ENCODE assay signal across 25 mouse cellular contexts in genomic region chr6:35463450-35464395, GRCm38 (mm10).
A peak's percentile ranks its signal among the peaks of the same experiment; 100 is the strongest.
DNase-seq lines count a peak whose midpoint lies in the region; ATAC-seq and TF ChIP-seq lines count a peak whose summit lies in the region.
"Had no signal": no experiment of that assay in that cellular context is flagged by ENCODE, and none has a peak within 500 bp of the region (broad histone marks: within the 10 kb centered on the region; RNA-seq: fewer than 3 reads in every experiment).

No protein-coding gene starts in this region.

- no peak for TF ChIP-seq POLR2A in brain, embryonic 14.5 days (IDR thresholded peaks at IDR 0.05; ENCODE audit: borderline replicate concordance, extremely low read depth, insufficient read depth, insufficient read length, poor library complexity, severe bottlenecking)

- H3K9me3 ChIP-seq in forebrain, embryonic 13.5 days (replicated peaks), result no peaks in the 10 kb centered on the region
- no peaks in the 10 kb centered on the region for H3K9me3 ChIP-seq in forebrain, embryonic 10.5 days
- H3K9me3 ChIP-seq in midbrain, embryonic 15.5 days, result no peaks in the 10 kb centered on the region
- H3K9me3 ChIP-seq: embryonic facial prominence, embryonic 12.5 days; heart, embryonic 15.5 days; liver, embryonic 13.5 days had no signal

- no peak overlapping the region for H3K9ac ChIP-seq in forebrain, embryonic 13.5 days
- no peak overlapping the region for H3K9ac ChIP-seq in midbrain, embryonic 15.5 days
- H3K9ac ChIP-seq: embryonic facial prominence, embryonic 12.5 days; heart, embryonic 15.5 days; liver, embryonic 13.5 days had no signal

- no peak for TF ChIP-seq CTCF in brain, embryonic 14.5 days (IDR thresholded peaks at IDR 0.05; ENCODE audit: borderline replicate concordance, extremely low read depth, insufficient read depth, insufficient read length)

- no peak overlapping the region for H3K4me3 ChIP-seq in forebrain, embryonic 13.5 days
- H3K4me3 ChIP-seq in forebrain, embryonic 10.5 days, result no peak overlapping the region
- H3K4me3 ChIP-seq in midbrain, embryonic 15.5 days, result no peak overlapping the region
- H3K4me3 ChIP-seq: embryonic facial prominence, embryonic 12.5 days; gastrocnemius, adult 2 months; heart, embryonic 15.5 days; left cerebral cortex, adult 2 months; liver, embryonic 13.5 days had no signal

- H3K4me1 ChIP-seq in forebrain, embryonic 13.5 days, result no peaks in the 10 kb centered on the region
- no peaks in the 10 kb centered on the region for H3K4me1 ChIP-seq in forebrain, embryonic 10.5 days
- no peaks in the 10 kb centered on the region for H3K4me1 ChIP-seq in midbrain, embryonic 15.5 days
- H3K4me1 ChIP-seq: embryonic facial prominence, embryonic 12.5 days; heart, embryonic 15.5 days; liver, embryonic 13.5 days had no signal

- no peaks in the 10 kb centered on the region for H3K36me3 ChIP-seq in forebrain, embryonic 13.5 days (ENCODE audit: poor library complexity, severe bottlenecking)
- H3K36me3 ChIP-seq in forebrain, embryonic 10.5 days (replicated peaks), result no peaks in the 10 kb centered on the region
- H3K36me3 ChIP-seq in midbrain, embryonic 15.5 days (replicated peaks), result no peaks in the 10 kb centered on the region
- H3K36me3 ChIP-seq: embryonic facial prominence, embryonic 12.5 days; heart, embryonic 15.5 days; liver, embryonic 13.5 days had no signal

- peak; percentile 38; the same call in 1 of the 2 replicates for ATAC-seq in forebrain, embryonic 13.5 days
- ATAC-seq in midbrain, embryonic 15.5 days (replicated peaks), result peak; percentile 58; the same call in 1 of the 2 replicates
- ATAC-seq: hindbrain, embryonic 16.5 days; intestine, embryonic 16.5 days had no signal

- H3K27me3 ChIP-seq in forebrain, embryonic 13.5 days, result no peaks in the 10 kb centered on the region
- no peaks in the 10 kb centered on the region for H3K27me3 ChIP-seq in forebrain, embryonic 10.5 days (ENCODE audit: poor library complexity, severe bottlenecking)
- no peaks in the 10 kb centered on the region for H3K27me3 ChIP-seq in midbrain, embryonic 15.5 days (replicated peaks)
- H3K27me3 ChIP-seq: embryonic facial prominence, embryonic 12.5 days; heart, embryonic 15.5 days; liver, embryonic 13.5 days had no signal

- H3K4me2 ChIP-seq in forebrain, embryonic 13.5 days, result no peak overlapping the region
- H3K4me2 ChIP-seq in midbrain, embryonic 15.5 days, result no peak overlapping the region
- H3K4me2 ChIP-seq: embryonic facial prominence, embryonic 12.5 days; heart, embryonic 15.5 days; liver, embryonic 13.5 days had no signal

- H3K27ac ChIP-seq in forebrain, embryonic 13.5 days, result no peak overlapping the region
- H3K27ac ChIP-seq in forebrain, embryonic 10.5 days, result no peak overlapping the region
- H3K27ac ChIP-seq in midbrain, embryonic 15.5 days, result no peak overlapping the region
- H3K27ac ChIP-seq: embryonic facial prominence, embryonic 12.5 days; gastrocnemius, adult 2 months; heart, embryonic 15.5 days; left cerebral cortex, adult 2 months; liver, embryonic 13.5 days had no signal

- no peak for DNase-seq in forebrain, embryonic 10.5 days (ENCODE audit: extremely low spot score, low spot score)
- DNase-seq in layer of hippocampus, adult 11-12 months (ENCODE audit: low spot score), result peak; percentile 10
- DNase-seq in layer of hippocampus, postnatal 25 days (ENCODE audit: extremely low spot score in 1 of 2, low spot score in 1 of 2), result no peak
- peak; percentile 49 for DNase-seq in brain, embryonic 14.5 days (ENCODE audit: low read depth)
- DNase-seq in ovary, postnatal 14 days (ENCODE audit: low spot score), result no peak
- no peak for DNase-seq in left cerebral cortex, adult 18-20 months (ENCODE audit: low spot score in 2 of 2)
- DNase-seq: adrenal gland, postnatal 14 days; cerebellum, adult 11 months; cerebellum, postnatal 10 days; gastrocnemius, adult 2 months; heart, postnatal 36 days; kidney, adult 9 months; kidney, postnatal 25 days; liver, embryonic 13.5 days; lung, adult 2 months; lung, postnatal 14 days; right cerebral cortex, postnatal 25 days; thymus, postnatal 25 days had no signal

- WGBS in forebrain, embryonic 13.5 days, result 80% methylated on average over 5 of the region's 5 CpGs
- WGBS in forebrain, embryonic 10.5 days, result 84% methylated on average over 5 of the region's 5 CpGs
- 53% methylated on average over 5 of the region's 5 CpGs for WGBS in midbrain, embryonic 15.5 days

Comparison
In these comparisons a context has a peak if more than half of its experiments do, and no peak if none do; other contexts are left out.
1. DNase-seq: peak in layer of hippocampus, adult 11-12 months (single experiment) and brain, embryonic 14.5 days (single experiment); none in forebrain, embryonic 10.5 days (single experiment), layer of hippocampus, postnatal 25 days (0 of 2), ovary, postnatal 14 days (single experiment) and left cerebral cortex, adult 18-20 months (0 of 2).